24 mouse cellular contexts compared by ENCODE assay signal in genomic region chr3:34474126-34474525, GRCm38 (mm10).
"Had no signal": no experiment of that assay in that cellular context is flagged by ENCODE, and none has a peak within 500 bp of the region (broad histone marks: within the 10 kb centered on the region; RNA-seq: fewer than 3 reads in every experiment).

No protein-coding gene starts in this region.

- H3K9ac ChIP-seq: heart, embryonic 12.5 days; hindbrain, embryonic 12.5 days; hindbrain, embryonic 14.5 days; intestine, embryonic 15.5 days; kidney, embryonic 15.5 days; limb, embryonic 12.5 days; liver, embryonic 13.5 days; liver, embryonic 15.5 days; liver, postnatal 0 days had no signal

- H3K4me1 ChIP-seq: heart, embryonic 12.5 days; hindbrain, embryonic 10.5 days; hindbrain, embryonic 12.5 days; intestine, embryonic 15.5 days; kidney, embryonic 15.5 days; limb, embryonic 10.5 days; limb, embryonic 12.5 days; liver, embryonic 13.5 days; liver, embryonic 15.5 days had no signal

- DNase-seq: gastrocnemius, adult 2 months; gastrocnemius, postnatal 25 days; heart, adult 2 months; heart, postnatal 10 days; heart, postnatal 4 days; kidney, adult 18-20 months; kidney, adult 9 months; kidney, postnatal 10 days; kidney, postnatal 25 days; kidney, postnatal 4 days; liver; liver, embryonic 13.5 days; liver, postnatal 0 days had no signal

- H3K9me3 ChIP-seq: heart, embryonic 12.5 days; hindbrain, embryonic 10.5 days; hindbrain, embryonic 12.5 days; intestine, embryonic 15.5 days; kidney, embryonic 15.5 days; limb, embryonic 10.5 days; limb, embryonic 12.5 days; liver, embryonic 13.5 days; liver, embryonic 15.5 days had no signal

- H3K27ac ChIP-seq: gastrocnemius, adult 2 months; heart, adult 2 months; hindbrain, embryonic 10.5 days; hindbrain, embryonic 12.5 days; hindbrain, embryonic 14.5 days; intestine, embryonic 15.5 days; kidney, embryonic 15.5 days; layer of hippocampus, adult 2 months; left cerebral cortex, adult 2 months; limb, embryonic 10.5 days; limb, embryonic 12.5 days; liver, embryonic 13.5 days; liver, embryonic 15.5 days had no signal

- H3K4me3 ChIP-seq: gastrocnemius, adult 2 months; heart, adult 2 months; heart, embryonic 12.5 days; hindbrain, embryonic 10.5 days; hindbrain, embryonic 12.5 days; intestine, embryonic 15.5 days; kidney, embryonic 15.5 days; layer of hippocampus, adult 2 months; left cerebral cortex, adult 2 months; limb, embryonic 10.5 days; limb, embryonic 12.5 days; liver, embryonic 13.5 days; liver, embryonic 15.5 days had no signal

- H3K36me3 ChIP-seq: heart, embryonic 12.5 days; hindbrain, embryonic 10.5 days; hindbrain, embryonic 12.5 days; intestine, embryonic 15.5 days; kidney, embryonic 15.5 days; limb, embryonic 10.5 days; limb, embryonic 12.5 days; liver, embryonic 13.5 days; liver, embryonic 15.5 days had no signal
